Mouse (Mus musculus): ENCODE results near the gene Pdxp.

DNA sequence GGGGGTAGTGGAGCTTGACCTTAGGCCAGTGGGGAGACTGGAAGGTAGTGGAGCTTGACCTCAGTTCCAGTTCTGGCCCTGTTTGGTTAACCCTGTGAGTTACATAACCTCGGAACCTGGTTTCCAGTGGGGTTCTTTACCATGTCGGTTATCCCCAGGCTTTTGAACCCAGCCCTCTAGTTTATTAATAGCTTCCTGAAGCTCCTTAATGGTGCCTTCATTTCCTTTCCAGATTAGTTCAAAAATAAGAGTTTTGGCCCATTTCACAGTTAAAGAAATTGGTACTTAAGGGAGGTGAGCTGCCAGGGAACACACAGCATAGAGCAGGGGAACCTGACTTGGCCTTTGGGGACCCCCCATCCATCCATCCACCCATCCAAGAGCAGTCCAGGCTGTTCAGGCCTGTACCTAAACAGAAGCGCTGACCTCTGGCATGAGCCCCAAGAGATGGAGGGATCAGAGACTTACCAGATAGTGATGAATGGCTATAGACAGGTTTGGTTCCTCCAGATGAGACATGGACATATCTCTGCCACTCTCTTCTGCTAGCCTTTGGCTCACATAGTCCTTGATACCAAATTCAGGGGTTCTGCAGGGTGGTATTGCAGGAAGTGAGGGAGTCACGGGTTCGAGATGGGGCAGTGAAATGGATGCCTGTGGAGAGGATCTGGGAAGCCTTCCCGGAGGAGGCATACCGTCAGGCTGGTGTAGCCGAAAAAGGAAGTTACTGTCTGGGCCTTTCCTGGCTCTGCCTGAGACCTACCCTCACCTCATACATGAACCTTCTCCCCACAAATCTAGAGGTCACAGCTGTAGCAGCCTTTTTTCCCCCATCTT lies 1.3 kb downstream of the Pdxp start:
- TF ChIP-seq USF1 (IDR thresholded peaks at IDR 0.05; ENCODE audit: low read depth) (no peak), MYOD1 (IDR thresholded peaks at IDR 0.05; ENCODE audit: control insufficient read depth, insufficient read length, low read depth) (no peak), CTCF (IDR thresholded peaks at IDR 0.05; ENCODE audit: control insufficient read depth, insufficient read depth, insufficient read length) (no peak), MYOG (IDR thresholded peaks at IDR 0.05; ENCODE audit: control insufficient read depth, extremely low read depth, insufficient read length) (no peak), CEBPB (IDR thresholded peaks at IDR 0.05; ENCODE audit: low read depth) (no peak), MAX (IDR thresholded peaks at IDR 0.05) (no peak)
